Mouse (Mus musculus): ENCODE measurements at regions not wholly inside any gene's neighbourhood (a gene's known extent, or its start where the extent isn't known, plus 50 kb on each side); places are given as distances from the start of the nearest gene placed in this dataset.
A peak's percentile ranks its signal among the peaks of the same experiment; 100 is the strongest.
"Not testable (repeated sequence)": the region's sequence is repeated elsewhere in the genome, so short reads cannot be mapped to it uniquely, and the experiment has no call there.

DNA sequence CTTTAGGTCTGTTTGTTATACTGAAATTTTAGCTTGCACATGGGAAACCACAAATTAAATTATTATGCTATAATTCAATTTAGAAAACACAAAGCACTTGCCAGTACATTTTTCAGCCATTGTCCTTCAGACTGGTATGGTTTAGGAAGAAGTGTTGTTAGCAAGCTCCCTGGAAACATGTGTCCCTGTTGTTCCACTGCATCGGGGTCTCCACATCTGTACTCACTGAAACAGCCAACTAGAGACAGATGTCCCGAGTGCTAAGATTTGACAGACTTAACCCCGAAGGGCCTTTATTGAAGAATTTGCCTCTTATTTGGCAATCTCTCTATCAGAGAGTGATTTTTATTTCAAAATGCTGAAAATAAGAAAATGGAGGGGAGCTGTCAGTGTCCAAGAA, 362.6 kb downstream of the Rfpl4b start:
- DNase-seq (ENCODE audit: low read depth, low spot score): no peak

DNA sequence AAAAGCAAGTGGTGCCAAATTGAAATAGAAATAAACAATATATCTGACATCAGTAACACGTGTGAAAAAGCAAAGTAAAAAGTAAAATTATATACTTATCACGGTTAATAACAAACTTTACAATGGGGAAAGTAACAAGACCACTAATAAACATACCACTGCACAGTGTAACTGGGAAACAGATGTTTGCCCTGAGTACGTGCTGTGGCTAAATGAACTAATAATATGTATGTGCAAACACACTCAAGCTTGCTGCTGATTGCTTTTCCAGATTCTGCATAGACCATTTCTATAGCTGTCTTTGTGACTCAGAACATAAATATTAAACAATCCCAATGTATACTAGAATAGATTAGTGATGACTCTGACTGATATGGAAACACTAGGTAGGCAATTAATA, 363.2 kb downstream of the Rfpl4b start:
- no peak for DNase-seq (ENCODE audit: low read depth, low spot score)

DNA sequence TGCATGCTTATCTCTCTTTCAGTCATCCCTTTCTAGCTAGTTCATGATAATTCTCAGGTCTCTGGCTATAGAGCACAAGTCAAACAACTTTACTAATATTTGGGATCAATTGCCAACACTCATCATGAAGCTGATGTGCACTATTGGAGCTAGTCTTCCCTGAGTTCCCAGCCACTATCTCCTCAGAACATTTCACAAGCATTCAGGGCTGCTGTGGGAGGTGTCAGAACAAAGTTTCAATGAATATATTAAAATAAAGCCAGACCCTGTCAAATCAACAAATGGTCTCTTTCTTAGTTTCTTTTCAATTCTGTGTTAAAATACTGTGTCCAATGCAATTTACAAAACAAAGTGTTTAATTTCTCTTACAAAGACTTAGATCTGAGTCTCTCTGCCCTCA, 364.8 kb downstream of the Rfpl4b start:
- no peak for DNase-seq (ENCODE audit: low read depth, low spot score)

DNA sequence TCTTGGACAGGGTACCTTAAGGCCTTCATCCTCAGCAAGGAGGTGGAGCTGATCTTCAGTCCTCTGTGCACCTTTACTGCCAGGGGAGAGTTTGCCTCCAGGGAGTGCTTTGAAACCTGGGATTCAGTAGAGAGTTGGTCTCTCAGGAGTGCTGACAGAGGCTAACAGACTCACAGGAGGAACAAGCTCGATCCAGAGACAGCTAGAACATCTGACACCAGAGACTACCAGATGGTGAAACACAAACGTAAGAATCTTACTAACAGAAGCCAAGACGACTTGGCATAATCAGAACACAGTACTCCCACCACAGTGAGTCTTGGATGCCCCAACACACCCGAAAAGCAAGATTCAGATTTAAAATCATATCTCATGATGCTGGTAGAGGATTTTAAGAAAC, 372.3 kb downstream of the Rfpl4b start:
- DNase-seq (ENCODE audit: low read depth, low spot score): no peak

DNA sequence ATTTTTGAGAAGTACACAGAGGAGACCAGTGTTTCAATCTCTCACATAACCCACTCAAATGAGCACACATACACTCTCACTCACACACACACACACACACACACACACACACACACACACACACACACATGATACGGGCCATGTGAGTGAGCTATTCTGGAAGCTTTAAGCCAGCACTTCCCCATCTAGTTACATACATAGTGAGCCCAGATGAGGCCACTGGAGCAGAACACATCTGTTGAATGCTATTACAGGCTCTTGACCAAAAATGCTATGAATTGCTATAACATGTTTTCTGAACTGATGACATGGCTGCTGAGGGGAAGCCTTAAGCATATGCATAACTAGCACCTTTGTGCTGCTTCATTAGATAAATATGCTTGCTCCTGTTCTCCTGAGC, 373.9 kb downstream of the Rfpl4b start:
- no peak for DNase-seq (ENCODE audit: low read depth, low spot score)

DNA sequence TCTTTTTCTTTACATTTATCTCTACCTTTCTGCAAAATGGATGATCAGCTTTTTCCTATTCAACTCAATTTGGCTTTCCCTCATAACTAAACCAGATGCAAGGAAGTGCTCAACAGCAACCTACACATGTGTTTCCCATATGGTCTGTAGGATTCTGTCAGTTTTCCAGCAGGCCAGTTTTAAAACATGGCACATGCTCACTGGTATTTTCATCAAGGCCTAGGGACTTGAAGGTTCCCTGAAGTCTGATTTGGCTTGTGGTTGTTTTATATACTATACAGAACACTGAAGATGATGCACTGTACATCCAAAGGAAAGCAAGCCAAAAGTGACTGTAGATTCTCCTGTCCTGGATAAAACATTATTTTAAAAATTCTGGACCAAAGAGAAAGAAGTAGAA, 374.3 kb downstream of the Rfpl4b start:
- DNase-seq (ENCODE audit: low read depth, low spot score): no peak

DNA sequence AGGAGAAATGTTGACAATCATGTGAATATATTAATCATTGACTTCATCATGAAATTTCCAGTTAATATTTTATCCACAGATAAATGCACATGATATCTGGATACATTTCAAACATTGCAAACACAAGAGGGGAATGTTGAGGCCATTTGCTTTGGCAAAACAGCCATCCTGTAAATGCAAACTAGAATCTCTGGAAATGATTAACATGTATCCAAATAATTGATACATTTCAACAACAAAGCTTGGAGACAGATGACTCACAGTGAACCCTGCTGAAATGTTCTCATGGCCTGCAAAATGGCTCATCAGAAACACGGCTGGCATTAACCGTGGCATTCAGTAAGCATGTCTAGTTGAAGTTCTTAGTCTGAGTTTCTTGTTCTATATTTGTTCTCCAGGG, 382.3 kb downstream of the Rfpl4b start:
- no peak for DNase-seq (ENCODE audit: low read depth, low spot score)

DNA sequence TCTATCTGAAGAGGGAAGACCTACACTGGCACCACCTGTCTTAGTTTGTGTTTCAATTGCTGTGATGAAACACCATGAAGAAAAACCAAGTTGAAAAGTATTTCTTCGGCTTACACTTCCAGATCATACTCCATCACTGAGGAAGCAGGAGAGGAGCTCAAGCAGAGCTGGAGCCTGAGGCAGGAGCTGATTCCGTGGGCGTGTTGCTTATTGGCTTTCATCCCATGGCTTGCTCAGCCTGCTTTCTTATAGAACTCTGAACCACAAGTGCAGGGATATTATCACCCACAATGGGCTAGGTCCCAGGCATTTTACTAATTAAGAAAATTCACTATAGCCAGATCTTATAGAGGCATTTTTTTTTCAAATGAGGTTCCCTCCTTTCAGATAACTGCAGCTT, 384.7 kb downstream of the Rfpl4b start:
- no peak for DNase-seq (ENCODE audit: low read depth, low spot score)

DNA sequence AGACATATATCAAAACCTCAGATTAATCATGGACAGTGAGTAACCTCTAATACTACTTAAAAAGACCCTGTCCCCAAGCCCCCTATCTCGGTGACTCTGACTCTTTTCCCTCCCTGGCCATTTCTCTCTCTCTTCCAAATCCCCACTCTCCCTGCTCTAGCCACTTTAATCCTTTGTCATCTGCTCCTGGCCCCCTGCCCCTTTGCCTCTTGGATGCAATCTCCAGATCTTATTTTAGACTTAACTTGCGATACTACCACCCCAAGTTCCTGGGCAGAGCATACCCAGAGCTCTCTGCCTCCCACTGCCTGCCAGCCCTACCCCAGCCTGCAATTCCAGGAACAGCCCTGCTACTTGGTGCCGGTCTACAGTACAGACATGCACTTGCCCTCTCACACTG, 400.0 kb downstream of the Rfpl4b start:
- DNase-seq (ENCODE audit: low read depth, low spot score): no peak

DNA sequence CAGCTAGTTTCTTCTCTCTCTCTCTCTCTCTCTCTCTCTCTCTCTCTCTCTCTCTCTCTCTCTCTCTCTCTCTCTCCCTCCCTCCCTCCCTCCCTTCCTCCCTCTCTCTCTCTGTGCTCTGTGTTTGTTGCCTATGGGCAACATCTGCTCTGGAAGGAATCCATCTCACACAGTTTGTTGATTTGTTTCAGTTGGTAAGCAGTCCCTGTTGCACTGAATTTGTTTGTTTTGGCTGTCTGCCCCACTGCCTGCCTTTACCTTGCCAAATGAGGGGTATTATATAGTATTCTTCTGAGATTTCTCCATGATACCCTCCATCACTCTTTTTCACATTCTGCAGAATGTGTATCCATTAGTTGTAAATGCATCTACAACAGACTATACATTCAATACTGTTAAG, 401.8 kb downstream of the Rfpl4b start:
- DNase-seq (ENCODE audit: low read depth, low spot score): no peak

DNA sequence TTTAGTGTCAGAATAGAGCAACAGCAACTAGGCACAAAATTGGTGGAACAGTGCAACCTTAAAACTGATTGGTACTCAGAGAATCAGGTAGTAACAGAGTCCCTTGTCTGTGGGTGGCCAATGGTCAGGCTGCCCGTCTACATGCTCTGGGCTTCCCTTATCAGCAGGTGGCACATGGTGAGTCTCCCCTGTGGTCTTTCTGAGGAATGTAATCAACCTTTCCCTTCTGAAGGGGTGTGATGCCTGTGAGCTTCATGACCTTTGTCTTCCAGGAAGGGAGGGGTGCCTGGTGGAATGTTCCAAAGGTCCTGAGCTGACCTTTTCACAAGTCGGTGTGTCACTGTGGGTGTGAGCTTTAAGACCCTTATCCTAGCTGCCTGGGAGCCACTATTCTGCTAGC, 438.4 kb downstream of the Rfpl4b start:
- peak; percentile 82 for DNase-seq (ENCODE audit: low read depth, low spot score)

DNA sequence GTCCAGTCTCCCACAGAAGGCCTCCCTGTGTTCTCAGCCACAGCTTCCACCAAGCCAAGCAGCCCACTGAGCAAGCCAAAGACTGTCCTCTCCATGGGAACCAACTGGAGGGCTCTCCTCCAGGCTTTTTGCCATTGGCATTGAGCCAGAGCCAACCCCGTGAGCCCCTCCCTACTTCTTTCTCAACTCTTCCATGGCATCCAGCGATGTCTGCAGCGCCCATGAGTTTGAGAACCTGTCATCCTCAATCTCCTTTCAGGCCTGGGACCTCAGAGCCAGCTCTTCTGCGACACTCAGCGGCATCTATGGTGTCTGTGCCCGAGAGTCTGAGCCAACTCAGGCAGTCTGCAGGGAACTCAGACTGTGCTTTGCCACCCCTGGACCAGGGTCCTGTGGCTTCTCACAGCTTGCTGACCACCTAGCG, 439.7 kb downstream of the Rfpl4b start:
- peak; percentile 9 for DNase-seq (ENCODE audit: low read depth, low spot score)

DNA sequence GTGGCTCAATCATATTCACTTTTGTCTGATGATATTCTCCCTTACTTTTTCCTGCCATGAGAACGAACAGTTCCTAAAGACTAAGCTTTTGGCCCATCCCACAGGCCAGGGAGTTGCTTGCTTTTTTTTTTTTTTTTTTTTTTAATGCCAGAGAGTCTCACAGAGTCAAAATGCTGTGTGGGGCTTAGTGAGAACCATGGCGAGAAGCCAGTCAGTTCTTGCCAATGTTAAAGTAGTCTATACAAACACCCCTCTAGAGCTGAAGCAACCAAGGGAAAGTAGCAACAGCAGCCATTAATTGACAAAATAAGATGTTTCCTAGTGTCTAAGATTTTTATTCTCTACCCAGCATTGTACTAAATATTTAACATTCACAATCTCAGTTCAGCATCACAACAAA, 441.2 kb downstream of the Rfpl4b start:
- no peak for DNase-seq (ENCODE audit: low read depth, low spot score)

DNA sequence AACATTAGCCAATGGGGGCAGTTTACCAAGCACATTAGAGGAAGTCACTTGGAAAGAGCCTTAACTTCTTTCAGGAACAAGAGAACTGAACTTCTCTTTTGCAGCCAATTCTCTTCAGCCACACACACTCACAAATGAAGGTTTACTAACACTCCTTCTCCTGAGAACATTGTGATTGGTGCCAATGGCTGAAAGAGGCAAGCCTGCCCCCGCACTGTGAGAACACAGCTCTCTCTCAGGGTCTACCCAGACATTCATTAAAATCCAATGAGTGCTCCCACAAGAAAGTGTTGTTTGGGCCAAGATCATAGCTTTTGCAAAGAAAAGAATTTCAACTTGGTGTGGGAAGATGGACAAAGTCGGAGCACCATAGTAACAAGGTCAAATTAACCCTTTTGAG, 454.8 kb downstream of the Rfpl4b start:
- no peak for DNase-seq (ENCODE audit: low read depth, low spot score)

DNA sequence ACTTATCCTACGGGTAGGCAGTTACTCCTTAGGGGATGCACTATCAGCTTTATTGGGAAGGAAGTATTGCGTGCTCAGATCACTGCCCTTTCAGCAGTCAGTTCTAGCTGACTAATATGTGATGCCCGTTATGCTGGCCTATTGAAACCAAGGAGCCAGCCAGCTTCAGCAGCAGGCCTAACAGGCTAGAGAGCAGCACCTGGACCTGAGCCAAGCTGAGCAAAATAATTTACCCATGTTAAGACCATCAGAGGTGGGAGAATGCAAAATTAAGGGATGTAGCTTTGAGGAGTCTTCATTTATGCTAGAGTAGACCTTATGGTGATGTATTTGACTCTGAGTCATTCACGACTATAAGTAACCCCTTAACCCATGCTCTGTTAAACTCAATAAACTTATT, 456.7 kb downstream of the Rfpl4b start:
- DNase-seq (ENCODE audit: low read depth, low spot score): no peak

DNA sequence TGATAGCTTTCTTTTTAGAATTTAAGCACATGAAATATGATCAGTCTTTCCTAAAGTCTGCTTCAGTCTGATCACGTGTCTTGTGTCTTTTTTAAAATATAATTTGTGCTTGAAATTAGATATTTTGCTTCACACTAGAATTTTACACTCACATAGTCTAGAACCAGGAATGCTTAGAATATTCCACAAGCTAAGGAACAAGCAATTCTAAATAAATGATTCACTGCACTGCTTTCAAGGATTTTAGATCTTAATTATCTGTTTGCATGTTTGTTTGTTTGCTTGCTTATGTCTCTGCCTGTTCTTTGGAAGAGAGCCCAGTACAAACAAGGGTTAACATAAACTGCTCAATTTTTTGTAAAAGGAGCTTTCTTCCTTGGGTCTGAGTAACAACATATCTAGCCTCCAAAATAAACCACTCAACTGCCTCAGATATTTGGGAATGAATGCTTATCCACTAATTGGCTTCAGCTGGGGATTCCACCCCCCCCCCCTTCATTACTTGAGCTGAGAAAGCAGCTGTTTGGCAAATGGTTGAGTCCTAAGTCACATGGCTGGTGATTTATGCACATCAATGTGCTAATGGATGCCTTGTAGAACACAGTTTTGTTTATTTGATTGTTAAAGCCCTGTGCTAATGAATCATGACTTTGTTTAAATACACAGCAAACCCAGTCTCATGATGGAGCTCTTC, 463.9 kb downstream of the Rfpl4b start:
- no peak for DNase-seq (ENCODE audit: low read depth, low spot score)

DNA sequence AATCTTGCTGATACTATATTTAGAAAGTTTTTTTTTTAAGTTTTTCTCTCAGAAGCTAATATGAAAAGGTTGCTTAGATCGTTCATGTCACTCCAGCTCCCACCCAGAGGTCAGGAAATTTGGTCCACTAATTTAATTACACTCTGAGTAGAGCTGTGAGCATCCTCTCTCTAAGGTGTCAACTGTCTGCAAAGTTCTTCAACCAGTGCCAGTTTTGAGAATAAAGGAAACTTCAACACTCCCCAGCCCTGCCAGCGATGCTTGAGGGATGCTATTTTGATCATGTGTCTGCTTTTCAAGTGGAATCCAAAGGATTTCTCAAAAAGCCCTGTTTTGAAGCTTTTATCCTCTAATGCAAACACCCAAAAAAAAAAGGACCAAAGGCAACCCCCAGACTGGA, 467.6 kb downstream of the Rfpl4b start:
- no peak for DNase-seq (ENCODE audit: low read depth, low spot score)

DNA sequence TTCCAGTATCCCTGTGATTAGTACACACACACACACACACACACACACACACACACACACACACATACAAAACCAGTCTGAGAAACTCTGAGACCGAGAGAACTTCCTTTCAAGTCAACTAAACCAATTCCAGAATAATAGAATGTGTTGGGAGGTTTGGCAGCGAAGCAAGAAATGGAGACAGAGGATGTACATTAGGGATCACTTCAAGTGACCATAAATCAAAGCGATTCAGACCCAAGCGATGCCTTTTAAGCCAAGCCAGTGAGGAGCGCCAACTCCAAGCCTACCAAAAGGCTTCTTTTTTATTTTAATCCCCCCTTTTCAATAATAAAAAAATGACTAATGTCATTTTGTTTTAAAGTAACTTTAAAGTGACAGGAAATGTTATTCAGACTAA, 468.1 kb downstream of the Rfpl4b start:
- no peak for DNase-seq (ENCODE audit: low read depth, low spot score)

DNA sequence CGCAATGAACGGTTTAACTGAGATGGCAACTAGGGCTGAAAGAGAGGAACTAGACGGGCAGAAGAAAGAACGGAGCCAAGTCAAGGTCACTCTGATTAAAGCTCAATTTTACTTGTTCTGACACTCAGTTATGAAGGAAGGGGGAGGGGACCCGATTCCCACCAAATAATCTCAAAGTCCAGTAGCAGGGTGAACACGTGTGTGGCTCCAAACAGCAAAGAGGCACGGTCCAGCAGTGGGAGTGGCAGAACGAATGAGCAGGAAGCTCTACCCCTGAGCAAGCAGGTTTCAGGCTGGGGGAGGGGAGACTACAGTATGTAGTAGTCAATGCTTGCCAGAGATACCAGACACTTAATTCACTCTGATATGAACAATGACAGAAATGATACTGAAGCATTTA, 474.6 kb downstream of the Rfpl4b start:
- not testable (repeated sequence) for DNase-seq (ENCODE audit: low read depth, low spot score)

DNA sequence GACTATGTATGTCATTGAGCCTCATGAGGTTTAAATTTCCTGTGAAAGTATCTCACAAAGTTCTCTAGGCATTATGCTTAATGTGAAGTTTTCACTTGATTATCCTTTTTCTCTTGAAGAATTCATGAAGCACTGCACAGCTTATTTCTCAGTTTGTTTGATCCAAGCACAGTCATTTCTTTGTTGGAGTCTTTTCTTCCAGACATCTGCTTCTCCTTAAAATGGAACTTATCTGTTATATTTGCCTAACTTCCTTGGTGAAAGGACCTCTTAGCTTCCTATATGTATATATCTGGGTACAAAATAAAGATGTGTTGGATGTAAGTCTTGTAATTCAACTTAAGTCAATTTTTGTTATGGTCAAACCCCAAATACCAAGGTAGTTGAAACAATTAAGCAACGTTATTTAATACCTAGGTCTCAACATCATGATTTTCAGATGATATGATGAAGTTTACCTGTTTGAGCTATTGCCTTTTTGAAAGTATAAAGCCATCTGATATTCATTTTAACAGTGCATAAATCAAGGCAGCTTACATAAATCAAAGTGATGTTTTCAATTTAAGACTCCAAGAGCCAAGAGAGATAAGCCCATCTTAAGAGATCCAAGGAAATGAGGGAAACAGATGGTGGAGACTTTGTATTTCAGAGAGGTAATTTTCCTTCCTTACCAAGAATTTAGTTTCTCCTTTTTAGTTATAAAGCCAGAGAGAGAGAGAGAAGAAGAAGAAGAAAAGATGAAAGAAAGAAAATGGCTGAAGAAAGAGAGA, 481.0 kb downstream of the Rfpl4b start:
- no peak for DNase-seq (ENCODE audit: low read depth, low spot score)

DNA sequence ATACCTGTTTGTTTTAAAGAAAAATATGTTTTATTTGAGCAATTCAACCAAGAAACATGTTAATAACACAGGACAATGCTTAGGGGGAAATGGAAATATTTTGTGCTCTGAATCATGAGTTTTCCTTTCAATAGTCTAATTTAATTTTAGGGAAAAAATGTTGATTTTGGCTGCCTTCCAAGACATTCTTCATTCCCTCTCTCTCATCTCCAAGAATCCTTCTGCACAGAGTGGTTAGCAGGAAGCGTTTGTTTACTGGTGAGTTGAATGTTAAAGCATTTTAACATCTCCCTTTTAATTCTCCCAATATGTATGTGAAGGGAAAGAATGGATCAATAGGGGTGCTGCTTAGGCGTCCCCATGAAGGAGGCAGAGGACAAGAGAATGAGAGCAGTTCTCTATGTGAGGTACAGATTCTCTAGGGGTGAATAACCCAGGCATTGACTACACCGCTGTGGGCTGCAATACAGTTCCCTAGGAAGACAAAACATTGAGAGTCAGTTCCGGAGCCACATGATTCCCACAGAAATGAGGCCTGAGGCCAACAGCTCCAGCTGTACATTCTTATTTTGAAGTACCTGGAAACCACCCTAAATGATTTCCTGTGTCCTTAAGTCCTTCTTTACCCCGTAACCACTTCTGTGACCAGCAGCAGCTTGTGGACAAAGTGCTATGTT, 512.7 kb downstream of the Rfpl4b start:
- no peak for DNase-seq (ENCODE audit: low read depth, low spot score)

DNA sequence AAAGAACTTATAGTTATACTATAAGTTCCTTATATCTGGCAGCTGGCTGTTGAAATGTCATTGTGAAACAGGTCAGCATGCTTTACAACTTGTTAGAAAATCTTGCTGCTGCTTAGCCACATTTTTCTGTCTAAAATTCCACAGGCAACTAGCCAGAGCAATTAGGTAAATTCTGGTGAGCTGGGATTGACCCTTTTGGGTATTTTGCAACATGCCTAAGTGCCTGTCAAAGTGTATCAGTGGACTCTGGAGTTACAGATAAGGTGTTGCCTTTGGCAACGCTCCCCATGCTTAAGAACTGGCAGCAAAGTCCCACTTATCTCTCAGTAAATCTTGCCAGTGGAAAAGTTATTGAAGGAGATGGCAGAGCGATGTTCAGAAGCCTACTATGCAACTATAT, 525.9 kb downstream of the Rfpl4b start:
- DNase-seq (ENCODE audit: low read depth, low spot score): no peak

DNA sequence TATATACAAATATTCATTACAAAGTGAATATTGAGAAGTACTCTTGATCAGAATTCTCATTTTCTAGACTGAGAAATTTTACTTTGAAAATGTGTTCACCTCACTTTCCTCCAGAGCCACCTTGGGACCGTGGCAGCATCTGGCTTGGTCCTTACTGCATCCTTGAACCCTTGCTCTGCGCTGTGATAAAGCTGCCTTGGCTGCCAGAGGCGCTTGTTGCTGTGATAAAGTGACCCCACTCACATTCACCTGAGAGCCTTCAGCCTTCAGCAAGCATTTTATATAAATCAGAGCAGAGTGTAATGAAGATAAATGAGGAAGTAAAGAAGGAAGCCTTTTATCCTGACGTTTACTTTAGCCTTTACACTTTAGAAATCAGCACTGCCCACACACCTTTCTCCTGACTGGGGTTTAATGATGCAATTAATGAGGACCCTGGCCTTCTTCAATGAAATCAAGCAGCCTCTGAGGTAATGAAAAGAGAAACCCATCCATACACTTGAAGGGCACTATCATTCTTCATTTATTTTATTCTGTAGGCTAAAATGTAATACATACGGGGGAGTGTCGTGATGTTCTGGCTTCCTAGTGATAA, 532.8 kb downstream of the Rfpl4b start:
- no peak for DNase-seq (ENCODE audit: low read depth, low spot score)
